Mouse (Mus musculus): ENCODE measurements around the gene Klf12.

Klf12 gene

DNA sequence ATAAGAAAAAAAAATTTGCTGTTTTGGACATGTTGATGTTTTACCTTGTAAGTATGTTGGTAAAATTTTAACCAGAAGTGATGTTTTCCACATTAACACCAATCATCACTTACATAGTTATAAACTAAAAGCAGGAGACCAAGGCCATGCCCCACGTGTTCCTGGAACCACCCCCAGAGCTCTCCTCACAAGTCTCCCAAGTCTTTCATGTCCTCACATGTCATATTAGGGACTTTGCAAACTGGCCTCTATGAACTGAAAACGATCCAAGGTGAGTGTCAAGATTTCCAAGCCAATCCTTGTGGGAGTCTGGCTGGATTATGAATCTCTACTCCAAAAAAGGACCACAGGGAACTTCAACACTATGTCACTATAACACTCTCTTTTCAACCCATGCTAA lies 231.6 kb downstream of the Klf12 start:
- no peak for DNase-seq (ENCODE audit: low read depth in 2 of 2, low spot score in 2 of 2)

DNA sequence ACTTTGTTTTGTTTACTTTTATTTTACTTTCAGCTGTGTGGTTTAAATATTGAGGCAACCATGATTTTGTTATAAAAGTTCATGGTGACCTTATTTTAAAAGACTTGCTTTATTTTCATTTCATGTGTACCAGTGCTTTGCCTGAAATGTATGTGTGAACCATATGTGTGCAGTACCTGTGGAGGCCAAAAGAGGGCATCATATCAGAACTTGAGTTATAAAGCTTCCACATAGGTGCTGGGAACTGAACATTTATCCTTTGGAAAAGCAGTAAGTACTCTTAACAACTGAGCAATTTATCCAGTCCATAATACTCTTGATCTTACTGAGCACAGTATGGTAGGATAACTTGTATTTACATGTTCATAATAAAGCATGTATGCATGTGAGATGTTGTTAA lies 239.0 kb downstream of the Klf12 start:
- DNase-seq (ENCODE audit: low read depth in 2 of 2, low spot score in 2 of 2), result no peak

DNA sequence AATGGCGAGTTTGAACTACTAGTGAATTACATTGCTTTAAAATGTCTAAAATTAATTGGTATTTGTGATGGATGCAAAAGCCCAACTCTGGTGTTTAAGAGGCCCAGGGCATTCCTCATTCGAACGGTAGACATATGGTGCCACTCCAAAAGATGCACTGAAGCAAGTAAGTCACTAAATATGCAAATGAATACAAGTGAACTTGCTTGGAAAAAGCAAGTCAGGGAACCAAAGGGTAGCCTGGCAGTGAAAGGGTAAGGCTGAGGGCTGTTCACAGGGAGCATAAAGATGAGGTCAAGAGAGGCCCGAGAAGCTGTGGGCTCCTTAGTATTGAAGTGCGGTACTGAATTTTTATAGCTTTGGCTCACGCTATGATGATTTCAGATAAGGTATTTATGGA lies 242.7 kb downstream of the Klf12 start:
- DNase-seq (ENCODE audit: low read depth in 2 of 2, low spot score in 2 of 2), result no peak

GRCm38 (mm10) chr14:100026671-100027070 lies 257.8 kb downstream of the Klf12 start:
- DNase-seq (ENCODE audit: low read depth in 2 of 2, low spot score in 2 of 2), result no peak

- no peak for DNase-seq (ENCODE audit: low read depth in 2 of 2, low spot score in 2 of 2)
Observed at GRCm38 (mm10) chr14:100017219-100017618, 267.3 kb downstream of the Klf12 start.

- DNase-seq (ENCODE audit: low read depth in 2 of 2, low spot score in 2 of 2), result no peak
Observed at GRCm38 (mm10) chr14:100010525-100010924, 274.0 kb downstream of the Klf12 start.

- DNase-seq (ENCODE audit: low read depth in 2 of 2, low spot score in 2 of 2), result no peak
Observed at GRCm38 (mm10) chr14:100009790-100010382, 274.6 kb downstream of the Klf12 start.

DNA sequence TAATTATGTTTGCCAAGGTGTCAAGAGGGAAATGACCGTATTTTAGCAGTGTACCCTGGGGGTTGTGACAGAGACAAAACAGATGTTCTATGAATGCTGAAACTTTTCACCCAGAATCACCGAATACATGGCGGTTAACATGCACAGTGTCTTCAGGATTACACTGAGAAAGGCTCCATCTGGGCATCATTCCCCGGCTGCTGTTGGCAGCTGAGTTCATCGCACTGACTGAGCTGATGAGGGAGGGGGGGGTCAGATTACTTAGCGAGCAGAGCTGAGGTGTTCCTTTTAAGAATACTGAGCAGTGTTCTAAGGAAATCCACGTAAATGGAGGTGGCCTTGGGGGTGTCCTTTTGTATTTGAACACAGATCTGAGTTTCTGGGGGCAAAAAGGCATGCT lies 301.0 kb downstream of the Klf12 start:
- DNase-seq (ENCODE audit: low read depth in 2 of 2, low spot score in 2 of 2), result no peak

DNA sequence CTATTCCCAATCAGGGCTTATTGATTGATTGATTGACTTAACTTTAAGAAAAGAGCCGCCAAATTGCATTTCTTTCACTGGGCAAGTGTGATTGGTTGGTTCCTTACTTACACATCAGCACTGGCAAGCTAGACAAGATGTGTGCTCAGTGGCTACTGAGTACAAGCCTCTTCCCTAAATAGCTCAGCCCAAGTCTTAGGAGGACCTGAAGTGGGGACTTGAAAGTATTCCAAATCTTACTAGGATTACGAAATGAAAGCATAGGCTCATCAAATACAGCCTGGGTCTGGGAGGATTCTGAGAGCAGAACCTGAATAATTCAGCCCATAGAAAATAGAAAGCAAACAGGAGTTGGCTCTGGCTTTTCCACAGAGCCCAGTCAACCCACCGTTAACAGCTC lies 303.3 kb downstream of the Klf12 start:
- no peak for DNase-seq (ENCODE audit: low read depth in 2 of 2, low spot score in 2 of 2)

DNA sequence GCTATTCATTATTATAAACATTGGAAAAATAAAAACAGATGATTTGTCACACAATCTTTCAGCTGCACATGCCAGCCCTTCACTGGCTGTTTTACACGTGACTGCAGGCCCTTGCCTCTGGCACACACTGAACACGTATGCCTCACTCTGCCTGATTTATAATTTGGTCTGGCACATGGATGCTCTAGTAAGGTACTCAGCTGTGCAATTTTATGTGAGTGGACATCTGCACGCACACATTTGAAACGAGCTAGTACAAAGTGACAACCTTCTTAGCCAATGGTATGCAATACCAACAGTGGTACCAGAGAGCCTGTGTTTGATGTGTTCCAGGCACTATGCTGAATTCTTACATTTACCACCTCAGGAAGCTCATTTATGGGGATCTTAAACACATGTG lies 316.6 kb downstream of the Klf12 start:
- DNase-seq (ENCODE audit: low read depth in 2 of 2, low spot score in 2 of 2), result no peak

DNA sequence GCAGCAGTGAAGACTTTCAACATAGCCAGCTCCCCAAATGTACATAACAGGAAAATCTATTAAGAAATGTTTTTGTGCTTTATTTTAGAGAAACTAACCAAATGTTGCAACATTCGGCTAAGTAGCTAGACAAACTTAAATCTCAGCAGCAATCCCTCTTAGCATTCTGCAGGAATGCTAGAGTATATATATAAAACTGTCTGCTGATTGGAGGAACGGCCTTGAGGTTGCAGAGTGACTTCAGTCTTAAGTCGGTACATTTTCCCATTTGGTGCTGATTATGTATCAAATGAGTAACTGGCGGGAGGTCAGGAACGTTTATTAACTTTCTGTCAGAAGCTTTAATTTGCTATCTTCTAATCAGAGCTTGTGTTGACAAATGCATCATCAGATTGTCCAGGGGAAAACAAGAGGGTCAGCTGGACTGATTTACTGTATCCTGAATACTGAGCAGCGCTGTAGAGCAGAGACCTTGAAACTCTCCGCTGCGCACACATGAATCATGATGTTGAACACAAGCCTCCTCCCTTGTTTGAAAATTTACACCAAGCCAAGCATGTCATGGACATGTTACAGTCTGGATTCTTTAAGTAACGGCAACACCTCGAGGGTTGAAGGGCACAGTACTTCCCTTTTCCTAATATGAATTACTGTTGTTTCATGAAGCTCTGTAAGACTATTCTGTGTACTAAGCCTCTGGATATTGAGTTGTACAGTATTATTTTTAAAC lies 323.8 kb downstream of the Klf12 start:
- no peak for DNase-seq (ENCODE audit: low read depth in 2 of 2, low spot score in 2 of 2)

GRCm38 (mm10) chr14:99955133-99955532 lies 329.3 kb downstream of the Klf12 start:
- DNase-seq (ENCODE audit: low read depth in 2 of 2, low spot score in 2 of 2), result no peak

- no peak for DNase-seq (ENCODE audit: low read depth in 2 of 2, low spot score in 2 of 2)
Observed at GRCm38 (mm10) chr14:99944221-99945108, 340.0 kb downstream of the Klf12 start.

- peak; percentile 43 to 61 for DNase-seq (ENCODE audit: low read depth in 2 of 2, low spot score in 2 of 2)
Observed at GRCm38 (mm10) chr14:99943156-99943555, 341.3 kb downstream of the Klf12 start.

- DNase-seq (ENCODE audit: low read depth in 2 of 2, low spot score in 2 of 2), result no peak
Observed at GRCm38 (mm10) chr14:99933456-99933855, 351.0 kb downstream of the Klf12 start.

- peak; percentile 11 to 24 for DNase-seq (ENCODE audit: low read depth in 2 of 2, low spot score in 2 of 2)
Observed at GRCm38 (mm10) chr14:99931879-99932278, 352.6 kb downstream of the Klf12 start.

- no peak for DNase-seq (ENCODE audit: low read depth in 2 of 2, low spot score in 2 of 2)
Observed at GRCm38 (mm10) chr14:99911912-99912311, 372.6 kb downstream of the Klf12 start.

DNA sequence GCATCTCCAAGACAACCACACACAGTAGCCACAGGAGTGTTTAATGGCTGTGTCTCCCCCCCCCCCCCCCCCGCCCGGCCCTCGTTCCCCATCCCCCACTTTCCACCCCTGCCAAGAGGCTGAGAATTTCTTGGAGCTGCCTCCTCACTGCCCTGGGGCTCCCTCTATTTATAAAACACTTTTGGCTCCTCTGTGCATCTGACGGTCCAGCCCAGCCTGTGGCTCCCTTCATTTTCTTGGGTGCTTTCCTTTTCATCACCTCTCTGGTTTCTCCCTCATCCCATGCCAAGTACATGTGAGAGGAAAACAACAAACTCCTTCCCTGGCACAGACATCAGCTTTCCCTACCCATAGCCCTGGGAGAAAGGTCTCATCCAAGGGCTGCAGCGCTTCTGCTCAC lies 373.6 kb downstream of the Klf12 start:
- DNase-seq (ENCODE audit: low read depth in 2 of 2, low spot score in 2 of 2), result no peak

GRCm38 (mm10) chr14:99900902-99901301 lies 383.6 kb downstream of the Klf12 start:
- no peak for DNase-seq (ENCODE audit: low read depth in 2 of 2, low spot score in 2 of 2)

- no peak for DNase-seq (ENCODE audit: low read depth in 2 of 2, low spot score in 2 of 2)
Observed at GRCm38 (mm10) chr14:99898861-99899260, 385.6 kb downstream of the Klf12 start.

GRCm38 (mm10) chr14:99894708-99895383 lies 389.6 kb downstream of the Klf12 start:
- peak; percentile 9 to 28 for DNase-seq (ENCODE audit: low read depth in 2 of 2, low spot score in 2 of 2)
